Mouse (Mus musculus): Measurements from ENCODE around the gene Aldh1a2.

DNA sequence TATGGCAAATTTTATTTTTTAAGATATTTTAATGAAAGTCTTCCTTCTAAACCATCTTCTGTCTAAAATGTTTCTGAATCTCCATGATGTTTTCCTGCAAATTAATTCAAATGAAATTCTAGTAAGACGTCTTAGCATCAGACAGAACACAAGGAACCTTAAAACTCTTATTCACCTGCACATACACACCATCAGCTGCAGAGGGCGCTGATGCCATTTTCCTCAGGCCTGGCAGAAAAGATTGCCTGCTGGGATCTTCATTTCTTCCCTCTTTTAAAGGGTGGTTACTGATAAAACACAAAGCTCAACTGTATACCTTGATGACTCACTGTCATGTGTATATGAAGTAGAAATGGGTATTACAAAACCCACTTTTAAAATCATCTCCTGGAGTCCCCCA lies 4.7 kb upstream of the Aldh1a2 start:
- TF ChIP-seq CTCF (IDR thresholded peaks at IDR 0.05; ENCODE audit: control insufficient read depth, insufficient read depth, low read length) (peak; percentile 34; the same call in 1 of the 2 replicates), POLR2A (IDR thresholded peaks at IDR 0.05; ENCODE audit: borderline replicate concordance, control insufficient read depth, low read depth, low read length) (no peak)

All from bone marrow, adult 2 months (tissue).